Mouse (Mus musculus): ENCODE data around the gene Gm42742.

DNA sequence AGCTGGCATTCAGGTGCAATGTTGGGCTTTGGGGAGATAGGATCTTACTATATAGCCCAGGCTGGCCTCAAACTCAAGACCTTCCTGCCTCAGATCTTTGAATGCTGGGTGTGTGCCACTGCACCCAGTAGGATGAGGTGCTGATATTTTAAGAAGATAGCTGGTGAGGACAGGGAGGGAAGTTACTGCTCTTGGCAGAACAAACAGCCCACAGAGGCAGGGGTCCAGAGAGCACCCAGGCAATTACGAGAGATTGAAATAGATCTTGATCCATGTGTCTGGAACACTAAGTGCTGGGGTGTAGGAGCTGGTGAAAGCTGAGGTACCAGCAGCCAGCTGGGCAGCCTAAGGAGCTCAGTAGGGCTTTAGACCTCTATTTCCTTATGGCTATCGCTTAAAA is 39.3 kb downstream of the Gm42742 start:
- TF ChIP-seq CTCF (conservative IDR thresholded peaks at IDR 0.05; ENCODE audit: insufficient read depth, insufficient read length, low read depth, low read length) (no peak), POLR2A (IDR thresholded peaks at IDR 0.05; ENCODE audit: low read depth, low read length) (no peak)
